8 mouse cellular contexts compared by ENCODE assay signal in the genomic region with DNA sequence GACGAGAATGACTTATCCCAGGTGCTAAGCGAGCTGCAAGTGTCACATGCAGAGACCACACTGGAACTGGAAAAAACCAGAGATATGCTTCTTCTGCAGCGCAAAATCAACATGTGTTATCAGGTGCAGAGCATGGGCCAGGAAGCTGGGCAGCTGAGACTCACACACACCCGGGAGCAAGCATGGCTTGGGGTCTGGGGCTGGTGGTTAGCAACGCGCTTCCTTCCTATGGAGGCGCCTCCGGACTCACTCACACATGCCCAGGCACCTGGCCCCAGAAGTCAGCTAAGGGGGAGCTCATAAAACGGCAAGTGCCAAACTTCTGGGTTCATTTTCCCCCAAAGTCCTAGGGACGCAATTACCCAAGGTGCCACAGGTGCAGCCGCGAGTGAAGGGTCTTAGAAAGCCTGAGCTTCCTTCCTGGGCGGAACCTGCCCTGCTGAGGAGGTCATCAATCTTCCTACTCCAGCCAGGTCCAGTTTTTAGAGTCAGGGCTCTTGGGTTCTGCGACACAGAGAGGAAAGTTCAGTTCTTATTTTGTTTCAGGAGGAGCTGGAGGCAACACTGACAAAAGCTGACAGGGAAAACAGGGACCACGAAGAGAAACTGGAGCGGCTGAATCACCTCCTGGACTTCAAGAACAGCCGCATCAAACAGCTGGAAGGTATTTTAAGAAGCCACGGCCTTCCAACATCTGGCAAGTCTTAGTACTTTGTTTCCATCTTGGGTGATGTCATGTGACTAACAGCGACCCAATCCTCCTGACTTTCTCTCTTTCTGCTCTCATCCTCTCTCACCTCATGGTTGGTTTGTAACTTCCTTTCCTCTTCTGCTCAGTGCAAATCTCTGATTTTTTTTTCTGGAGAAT. TPM values are rescaled to one million over a fixed set of nuclear protein-coding genes. Genes with fewer than 3 reads are reported as not detected.
DNase-seq lines count a peak whose midpoint lies in the region; ATAC-seq and TF ChIP-seq lines count a peak whose summit lies in the region.
"Had no signal": no experiment of that assay in that cellular context is flagged by ENCODE, and none has a peak within 500 bp of the region (broad histone marks: within the 10 kb centered on the region; RNA-seq: fewer than 3 reads in every experiment).

No protein-coding gene starts in this region.

- H3K27ac ChIP-seq in lung, postnatal 0 days (ENCODE audit: low read length), result 0 out of 2 replicates have a peak overlapping the region, but pooled peaks have one; percentile 43
- no peak overlapping the region for H3K27ac ChIP-seq in embryonic facial prominence, embryonic 12.5 days
- 0 out of 2 replicates have a peak overlapping the region, but pooled peaks have one; percentile 52 for H3K27ac ChIP-seq in liver, postnatal 0 days (ENCODE audit: low read depth)
- no peak overlapping the region for H3K27ac ChIP-seq in midbrain, embryonic 11.5 days (ENCODE audit: low read depth, low read length)

- no peak for TF ChIP-seq EP300 in lung, postnatal 0 days (IDR thresholded peaks at IDR 0.05)
- no peak for TF ChIP-seq EP300 in liver, postnatal 0 days (IDR thresholded peaks at IDR 0.05; ENCODE audit: low read depth)

- H3K4me3 ChIP-seq in lung, postnatal 0 days (ENCODE audit: low read depth, low read length), result peak overlapping the region; percentile 23
- no peak overlapping the region for H3K4me3 ChIP-seq in embryonic facial prominence, embryonic 12.5 days
- H3K4me3 ChIP-seq in liver, postnatal 0 days (ENCODE audit: low read depth, low read length), result peak overlapping the region; percentile 37
- H3K4me3 ChIP-seq in midbrain, embryonic 11.5 days (ENCODE audit: low read depth, low read length), result no peak overlapping the region

- no peaks in the 10 kb centered on the region for H3K27me3 ChIP-seq in lung, postnatal 0 days (replicated peaks; ENCODE audit: insufficient read depth, low read length)
- H3K27me3 ChIP-seq in embryonic facial prominence, embryonic 12.5 days, result no peaks in the 10 kb centered on the region
- no peaks in the 10 kb centered on the region for H3K27me3 ChIP-seq in liver, postnatal 0 days (ENCODE audit: insufficient read depth, low read length)
- H3K27me3 ChIP-seq in midbrain, embryonic 11.5 days (ENCODE audit: control insufficient read depth, insufficient read depth, low read length), result no peaks in the 10 kb centered on the region

- H3K4me1 ChIP-seq in lung, postnatal 0 days (ENCODE audit: insufficient read depth, low read depth, low read length), result peaks cover 6% of the 10 kb centered on the region; the same call in 1 of the 2 replicates
- H3K4me1 ChIP-seq in embryonic facial prominence, embryonic 12.5 days, result no peaks in the 10 kb centered on the region; the same call in 1 of the 2 replicates
- H3K4me1 ChIP-seq in liver, postnatal 0 days (ENCODE audit: insufficient read depth), result 0 out of 2 replicates have a peak, but pooled peaks cover 2% of the 10 kb centered on the region
- H3K4me1 ChIP-seq in midbrain, embryonic 11.5 days (ENCODE audit: control insufficient read depth, insufficient read depth, low read length), result no peaks in the 10 kb centered on the region

- no peak for TF ChIP-seq CTCF in lung, postnatal 0 days (IDR thresholded peaks at IDR 0.05)
- TF ChIP-seq CTCF in liver, postnatal 0 days (IDR thresholded peaks at IDR 0.05; ENCODE audit: low read depth), result no peak

- ATAC-seq in lung, postnatal 0 days, result peak; percentile 23; the same call in 1 of the 2 replicates
- no peak for ATAC-seq in embryonic facial prominence, embryonic 12.5 days (ENCODE audit: insufficient number of reproducible peaks, insufficient read depth, low FRiP score, low TSS enrichment)
- ATAC-seq in liver, postnatal 0 days, result peak; percentile 59
- no peak for ATAC-seq in midbrain, embryonic 11.5 days (ENCODE audit: low FRiP score)

- 32% methylated on average over 19 of the region's 19 CpGs for WGBS in lung, postnatal 0 days
- WGBS in embryonic facial prominence, embryonic 12.5 days, result 57% methylated on average over 19 of the region's 19 CpGs
- WGBS in liver, postnatal 0 days (ENCODE audit: insufficient replicate concordance), result 24% methylated on average over 19 of the region's 19 CpGs
- 71% methylated on average over 19 of the region's 19 CpGs for WGBS in midbrain, embryonic 11.5 days

- no peak overlapping the region for H3K9ac ChIP-seq in lung, postnatal 0 days (replicated peaks; ENCODE audit: low read depth)
- H3K9ac ChIP-seq in embryonic facial prominence, embryonic 12.5 days, result peak overlapping the region; percentile 15; the same call in 1 of the 2 replicates
- H3K9ac ChIP-seq in liver, postnatal 0 days (replicated peaks), result peak overlapping the region; percentile 34; the same call in 1 of the 2 replicates
- no peak overlapping the region for H3K9ac ChIP-seq in midbrain, embryonic 11.5 days (ENCODE audit: low read length)

- DNase-seq in lung, postnatal 0 days (ENCODE audit: low spot score), result peak; percentile 40
- DNase-seq in lung, postnatal 14 days, result no peak
- peak; percentile 33 for DNase-seq in liver, postnatal 0 days
- DNase-seq in thymus, postnatal 4 days, result peak; percentile 56
- no peak for DNase-seq in left cerebral cortex, adult 9 months (ENCODE audit: low spot score in 2 of 2)
- no peak for DNase-seq in midbrain, embryonic 11.5 days (ENCODE audit: low spot score, missing footprints)
- DNase-seq: cerebellum, adult 18-20 months had no signal

- H3K9me3 ChIP-seq in lung, postnatal 0 days (ENCODE audit: low read length), result no peaks in the 10 kb centered on the region
- no peaks in the 10 kb centered on the region for H3K9me3 ChIP-seq in embryonic facial prominence, embryonic 12.5 days
- no peaks in the 10 kb centered on the region for H3K9me3 ChIP-seq in liver, postnatal 0 days (ENCODE audit: low read length)
- H3K9me3 ChIP-seq in midbrain, embryonic 11.5 days (ENCODE audit: control insufficient read depth, low read length), result no peaks in the 10 kb centered on the region

- H3K36me3 ChIP-seq in lung, postnatal 0 days (ENCODE audit: insufficient read depth, low read length), result no peaks in the 10 kb centered on the region
- H3K36me3 ChIP-seq in embryonic facial prominence, embryonic 12.5 days, result no peaks in the 10 kb centered on the region
- no peaks in the 10 kb centered on the region for H3K36me3 ChIP-seq in liver, postnatal 0 days (replicated peaks; ENCODE audit: insufficient read depth, low read length)
- no peaks in the 10 kb centered on the region for H3K36me3 ChIP-seq in midbrain, embryonic 11.5 days (ENCODE audit: control insufficient read depth, insufficient read depth, low read length)

- peak overlapping the region; percentile 55 for H3K4me2 ChIP-seq in lung, postnatal 0 days (replicated peaks; ENCODE audit: low read depth, low read length)
- H3K4me2 ChIP-seq in embryonic facial prominence, embryonic 12.5 days (replicated peaks), result peak overlapping the region; percentile 26; the same call in 1 of the 2 replicates
- H3K4me2 ChIP-seq in liver, postnatal 0 days (ENCODE audit: low read depth, low read length), result peak overlapping the region; percentile 70
- no peak overlapping the region for H3K4me2 ChIP-seq in midbrain, embryonic 11.5 days

RNA-seq across cellular contexts. Expression of gene Rpgrip1, which starts 30.3 kb away (rescaled TPM):
- polyA plus RNA-seq in lung, postnatal 0 days (2015; fragmentation: Nextera tagmentation; extraction: Ambion mirVana), result 31.4 and 38.4 TPM in 2 replicates
- 72.3 and 75.9 TPM in 2 replicates for polyA plus RNA-seq in embryonic facial prominence, embryonic 12.5 days (2016; fragmentation: Nextera tagmentation; extraction: Ambion mirVana)
- polyA plus RNA-seq in liver, postnatal 0 days (2015; fragmentation: Nextera tagmentation; extraction: Ambion mirVana), result 23.9 and 30.7 TPM in 2 replicates
- polyA plus RNA-seq in midbrain, embryonic 11.5 days (2014; fragmentation: Nextera tagmentation; extraction: Ambion mirVana), result 92.3 and 105 TPM in 2 replicates

RNA-seq across cellular contexts. Expression of gene Hnrnpc, which starts 37.0 kb away (rescaled TPM):
- polyA plus RNA-seq in lung, postnatal 0 days (2015; fragmentation: Nextera tagmentation; extraction: Ambion mirVana), result 170 and 210 TPM in 2 replicates
- 778 and 818 TPM in 2 replicates for polyA plus RNA-seq in embryonic facial prominence, embryonic 12.5 days (2016; fragmentation: Nextera tagmentation; extraction: Ambion mirVana)
- polyA plus RNA-seq in liver, postnatal 0 days (2015; fragmentation: Nextera tagmentation; extraction: Ambion mirVana), result 124 and 129 TPM in 2 replicates
- 1,011 and 1,046 TPM in 2 replicates for polyA plus RNA-seq in midbrain, embryonic 11.5 days (2014; fragmentation: Nextera tagmentation; extraction: Ambion mirVana)

RNA-seq across cellular contexts. Expression of gene Supt16, which starts 56.4 kb away (rescaled TPM):
- 20.9 and 21.3 TPM in 2 replicates for polyA plus RNA-seq in lung, postnatal 0 days (2015; fragmentation: Nextera tagmentation; extraction: Ambion mirVana)
- 74.9 and 77.4 TPM in 2 replicates for polyA plus RNA-seq in embryonic facial prominence, embryonic 12.5 days (2016; fragmentation: Nextera tagmentation; extraction: Ambion mirVana)
- polyA plus RNA-seq in liver, postnatal 0 days (2015; fragmentation: Nextera tagmentation; extraction: Ambion mirVana), result 15.7 and 18.0 TPM in 2 replicates
- 81.5 and 86.7 TPM in 2 replicates for polyA plus RNA-seq in midbrain, embryonic 11.5 days (2014; fragmentation: Nextera tagmentation; extraction: Ambion mirVana)

Comparison
In these comparisons a context has a peak if more than half of its experiments do, and no peak if none do; other contexts are left out.
1. DNase-seq: peak in lung, postnatal 0 days (single experiment), liver, postnatal 0 days (single experiment) and thymus, postnatal 4 days (single experiment); none in lung, postnatal 14 days (single experiment), left cerebral cortex, adult 9 months (0 of 2) and midbrain, embryonic 11.5 days (single experiment).
2. ATAC-seq: peak in lung, postnatal 0 days (single experiment) and liver, postnatal 0 days (single experiment); none in embryonic facial prominence, embryonic 12.5 days (single experiment) and midbrain, embryonic 11.5 days (single experiment).
3. H3K27ac ChIP-seq: peak in lung, postnatal 0 days (single experiment) and liver, postnatal 0 days (single experiment); none in embryonic facial prominence, embryonic 12.5 days (single experiment) and midbrain, embryonic 11.5 days (single experiment).
4. H3K4me3 ChIP-seq: peak in lung, postnatal 0 days (single experiment) and liver, postnatal 0 days (single experiment); none in embryonic facial prominence, embryonic 12.5 days (single experiment) and midbrain, embryonic 11.5 days (single experiment).
5. H3K9ac ChIP-seq: peak in embryonic facial prominence, embryonic 12.5 days (single experiment) and liver, postnatal 0 days (single experiment); none in lung, postnatal 0 days (single experiment) and midbrain, embryonic 11.5 days (single experiment).